Mouse (Mus musculus) layer of hippocampus, postnatal 36 days (tissue): ENCODE measurements at regions not wholly inside any gene's neighbourhood (a gene's known extent, or its start where the extent isn't known, plus 50 kb on each side); places are given as distances from the start of the nearest gene placed in this dataset.

Experiments used
- DNase-seq, 2 experiments: peaks; one replicate each; pipeline ENCODE4 v3.0.0; 2022

- DNase-seq: no peak
Measured at GRCm38 (mm10) chr6:16572828-16573227, 325.4 kb downstream of the Tfec start.

- DNase-seq: no peak
Measured at GRCm38 (mm10) chr6:16551945-16552673, 346.1 kb downstream of the Tfec start.

DNA sequence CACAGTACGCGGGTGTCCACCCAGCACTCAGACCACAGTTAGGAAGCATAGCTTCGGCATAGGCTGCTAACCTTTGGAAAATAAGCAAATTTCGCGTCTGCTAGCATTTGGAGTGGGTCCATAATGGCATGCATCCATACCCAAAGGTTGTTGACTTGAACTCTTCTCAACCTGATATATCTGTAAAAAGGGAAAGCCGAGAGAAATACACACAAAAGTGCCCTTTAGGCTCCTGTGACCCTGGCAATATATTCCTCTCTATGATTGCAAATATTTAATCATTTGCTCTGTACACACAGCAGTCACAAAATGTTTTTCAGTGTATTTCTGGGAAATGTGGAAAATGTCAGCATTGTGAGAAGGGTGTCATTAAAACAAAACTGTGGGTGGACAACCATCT lies 347.1 kb downstream of the Tfec start:
- no peak for DNase-seq

DNA sequence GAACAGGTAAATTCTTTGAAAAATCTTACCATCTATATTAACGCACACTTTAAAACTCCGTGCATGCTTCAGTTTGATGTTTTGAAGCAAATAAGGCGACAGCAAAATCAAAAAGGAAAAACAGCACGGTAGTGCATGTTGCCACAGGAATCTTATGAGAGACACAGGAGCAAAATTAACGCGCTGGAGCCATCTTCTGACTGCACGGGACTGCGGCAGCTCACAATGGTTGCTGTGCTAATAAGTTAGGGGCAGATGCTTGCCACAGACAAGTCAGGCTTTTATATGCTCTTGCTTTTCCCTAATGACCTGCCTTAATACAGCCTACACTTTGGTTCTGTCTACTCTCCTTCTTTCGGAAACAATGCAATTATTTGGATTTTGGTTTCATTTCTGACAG lies 347.8 kb downstream of the Tfec start:
- DNase-seq: peak; percentile 33 to 41

- no peak for DNase-seq
Measured at GRCm38 (mm10) chr6:16514054-16514453, 384.2 kb downstream of the Tfec start.

GRCm38 (mm10) chr6:16513541-16513940 lies 384.7 kb downstream of the Tfec start:
- no peak for DNase-seq

- no peak for DNase-seq
Measured at GRCm38 (mm10) chr6:16503836-16504235, 394.4 kb downstream of the Tfec start.

- peak; percentile 3 to 29 for DNase-seq
Measured at GRCm38 (mm10) chr6:16487015-16487630, 411.1 kb downstream of the Tfec start.

DNA sequence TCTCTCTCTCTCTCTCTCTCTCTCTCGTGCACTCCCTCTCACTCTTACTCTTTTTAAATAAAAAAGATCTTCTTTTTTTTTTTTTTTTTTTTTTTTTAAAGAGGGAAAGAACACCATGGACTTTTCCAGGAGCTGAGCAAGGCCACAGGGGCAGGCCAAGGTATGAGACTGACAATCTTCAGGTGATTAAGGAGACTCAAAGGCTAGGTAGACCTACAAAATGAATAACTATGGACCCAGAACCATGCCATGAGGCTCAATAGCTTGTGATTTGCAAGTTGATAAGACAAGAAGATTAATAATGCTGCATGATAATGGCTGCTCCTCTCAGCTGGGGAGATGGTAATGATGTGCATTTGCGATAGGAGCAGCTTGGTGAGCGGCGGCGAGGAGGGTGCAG lies 414.9 kb downstream of the Tfec start:
- DNase-seq: no peak

DNA sequence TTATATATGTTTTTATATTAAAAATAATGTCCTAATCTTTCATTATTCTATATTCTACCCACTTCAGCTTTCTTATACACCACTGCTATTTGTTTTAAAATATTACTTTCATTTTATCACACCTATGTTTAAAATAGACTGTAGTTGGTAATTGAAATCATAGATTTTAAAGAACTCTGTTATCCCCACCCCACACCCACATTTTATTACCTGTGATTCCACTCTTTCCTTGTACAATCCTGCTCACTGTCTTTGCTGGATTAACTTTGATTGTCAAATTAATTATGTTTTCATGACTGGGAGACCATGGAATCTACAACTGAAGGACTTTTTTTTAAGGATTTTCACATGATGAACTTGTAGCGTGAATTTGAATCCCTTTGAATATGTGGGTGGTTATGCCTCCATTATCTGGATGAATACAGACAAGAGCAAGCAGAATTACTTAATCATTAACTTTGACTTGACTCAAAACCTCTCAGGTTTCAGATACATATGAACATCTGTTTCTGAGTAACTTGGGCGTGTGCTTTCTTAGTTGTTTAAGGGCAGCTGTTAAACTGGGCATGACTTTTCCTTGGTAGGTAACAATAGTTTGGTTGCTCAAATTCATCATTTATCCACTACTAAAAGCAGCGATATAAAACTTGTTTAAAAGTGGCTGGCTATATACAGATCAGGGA lies 429.4 kb downstream of the Tfec start:
- no peak for DNase-seq

DNA sequence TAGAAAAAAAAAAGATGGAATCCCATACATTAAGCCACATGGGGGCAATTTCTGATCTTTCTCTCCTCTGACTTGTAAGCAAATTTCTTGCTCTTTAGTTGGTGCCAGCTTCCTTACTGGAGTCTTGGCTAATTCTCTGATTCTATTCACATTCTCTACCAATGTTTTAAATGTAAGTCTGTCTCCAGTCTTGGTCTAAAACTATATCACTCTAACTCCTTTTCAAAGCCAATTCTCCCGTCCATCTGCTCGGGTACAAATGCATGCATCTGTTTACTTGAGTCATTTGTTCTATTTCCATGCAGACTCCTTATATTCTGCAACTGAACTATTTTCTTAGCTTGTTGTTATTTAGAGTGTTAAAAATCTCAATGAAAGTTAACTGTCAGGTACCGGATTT lies 440.0 kb downstream of the Tfec start:
- DNase-seq: no peak
